Mouse (Mus musculus): ENCODE data around the gene Svop. TPM values are rescaled to one million over a fixed set of nuclear protein-coding genes. Genes with fewer than 3 reads are reported as not detected.
A peak's percentile ranks its signal among the peaks of the same experiment; 100 is the strongest.

Svop gene
- total RNA-seq (2021): 100 to 1,000 TPM; 151 to 157 TPM

GRCm38 (mm10) chr5:114091057-114091807, at the start of gene Svop:
Gene Svop (minus strand): TSS chr5:114091570.
- intact Hi-C loops (cut with DNase I): no loop called here
- peak; percentile 63 to 89 for DNase-seq (ENCODE audit: extremely low spot score in 1 of 2, low spot score in 2 of 2)

GRCm38 (mm10) chr5:114139175-114139574, 47.8 kb upstream of the Svop start:
- intact Hi-C loops (cut with DNase I): no loop called here
- peak; percentile 89 to 94 for DNase-seq (ENCODE audit: extremely low spot score in 1 of 2, low spot score in 2 of 2)

DNA sequence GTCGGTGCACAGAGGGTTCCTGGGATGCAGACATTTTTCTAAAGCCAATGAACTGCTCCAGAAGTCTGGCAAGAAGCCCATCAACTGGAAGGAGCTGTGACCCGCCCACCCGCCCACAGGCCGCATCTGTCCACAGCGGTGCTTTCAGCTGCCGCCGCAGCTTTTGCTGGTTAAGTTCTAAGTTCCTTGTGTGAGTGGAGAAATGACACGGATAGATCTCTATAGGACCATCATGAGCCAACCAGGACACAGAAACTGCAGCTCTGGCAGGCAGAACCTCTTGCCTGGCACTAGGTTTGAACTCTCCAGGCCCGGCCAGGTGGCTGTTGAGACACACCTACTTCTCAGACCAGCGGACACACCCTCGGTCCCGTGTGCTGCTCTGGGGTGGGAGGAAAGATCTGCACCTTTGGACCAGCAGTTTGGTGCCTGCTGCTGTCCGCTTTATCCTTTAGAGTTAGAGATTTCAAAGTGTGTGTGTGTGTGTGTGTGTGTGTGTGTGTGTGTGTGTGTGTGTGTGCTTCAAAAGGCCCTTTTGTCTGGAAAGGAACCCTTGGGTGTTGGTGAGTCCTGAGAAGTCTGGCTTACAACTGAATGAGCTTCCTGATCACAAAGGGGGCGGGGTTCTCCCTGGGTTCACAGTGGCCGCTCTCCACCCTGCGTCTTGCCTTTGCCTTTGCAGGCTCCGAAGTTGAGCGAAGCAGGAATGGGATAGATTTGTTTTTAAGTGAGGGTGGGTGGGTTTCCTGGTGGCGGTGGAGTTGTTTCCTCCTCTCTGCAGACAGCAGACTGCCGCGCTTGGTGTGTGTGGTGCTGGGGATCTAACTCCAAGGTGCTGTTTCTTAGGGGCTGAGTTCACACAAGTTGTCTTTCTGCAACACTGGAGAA, 47.2 kb upstream of the Svop start:
- peak in 1 of 2 experiments; percentile 66 for DNase-seq (ENCODE audit: extremely low spot score in 1 of 2, low spot score in 2 of 2)
- intact Hi-C loops (cut with DNase I): no loop called here

- intact Hi-C loops (cut with DNase I): no loop called here
- peak in 1 of 2 experiments; percentile 40 for DNase-seq (ENCODE audit: extremely low spot score in 1 of 2, low spot score in 2 of 2)
These were observed 46.3 kb upstream of the Svop start for GRCm38 (mm10) chr5:114137481-114138276.

DNA sequence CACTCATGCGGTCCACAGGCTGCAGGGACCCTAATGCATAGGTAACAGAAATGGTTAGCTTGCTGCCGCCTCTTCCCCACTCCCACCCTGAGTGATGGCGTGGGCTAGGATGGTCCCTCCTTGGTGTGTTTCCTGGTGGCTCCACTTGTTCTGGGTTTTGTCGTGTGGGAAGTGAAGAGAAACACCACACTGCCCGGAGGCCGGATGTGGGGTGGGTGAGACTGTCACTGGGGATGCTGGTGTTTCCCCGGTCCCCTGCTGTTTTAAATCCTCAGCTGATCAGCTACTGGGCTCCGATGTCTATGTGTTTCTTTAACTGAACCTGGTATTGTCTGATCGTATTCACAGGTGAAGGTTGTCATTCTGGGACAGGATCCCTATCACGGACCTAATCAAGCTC, 44.1 kb upstream of the Svop start:
- no peak for DNase-seq (ENCODE audit: extremely low spot score in 1 of 2, low spot score in 2 of 2)
- intact Hi-C loops (cut with DNase I): no loop called here

GRCm38 (mm10) chr5:114134091-114134534, 42.7 kb upstream of the Svop start:
- DNase-seq (ENCODE audit: extremely low spot score in 1 of 2, low spot score in 2 of 2): peak in 1 of 2 experiments; percentile 75
- intact Hi-C loops (cut with DNase I): no loop called here

GRCm38 (mm10) chr5:114132841-114133240, 41.5 kb upstream of the Svop start:
- no peak for DNase-seq (ENCODE audit: extremely low spot score in 1 of 2, low spot score in 2 of 2)

GRCm38 (mm10) chr5:114131521-114131840, 40.1 kb upstream of the Svop start:
- intact Hi-C loops (cut with DNase I): no loop called here
- DNase-seq (ENCODE audit: extremely low spot score in 1 of 2, low spot score in 2 of 2): peak; percentile 21 to 64

More at GRCm38 (mm10) chr5:114132841-114133240, 41.5 kb upstream of the Svop start:
- intact Hi-C loops (cut with DNase I): no loop called here

DNA sequence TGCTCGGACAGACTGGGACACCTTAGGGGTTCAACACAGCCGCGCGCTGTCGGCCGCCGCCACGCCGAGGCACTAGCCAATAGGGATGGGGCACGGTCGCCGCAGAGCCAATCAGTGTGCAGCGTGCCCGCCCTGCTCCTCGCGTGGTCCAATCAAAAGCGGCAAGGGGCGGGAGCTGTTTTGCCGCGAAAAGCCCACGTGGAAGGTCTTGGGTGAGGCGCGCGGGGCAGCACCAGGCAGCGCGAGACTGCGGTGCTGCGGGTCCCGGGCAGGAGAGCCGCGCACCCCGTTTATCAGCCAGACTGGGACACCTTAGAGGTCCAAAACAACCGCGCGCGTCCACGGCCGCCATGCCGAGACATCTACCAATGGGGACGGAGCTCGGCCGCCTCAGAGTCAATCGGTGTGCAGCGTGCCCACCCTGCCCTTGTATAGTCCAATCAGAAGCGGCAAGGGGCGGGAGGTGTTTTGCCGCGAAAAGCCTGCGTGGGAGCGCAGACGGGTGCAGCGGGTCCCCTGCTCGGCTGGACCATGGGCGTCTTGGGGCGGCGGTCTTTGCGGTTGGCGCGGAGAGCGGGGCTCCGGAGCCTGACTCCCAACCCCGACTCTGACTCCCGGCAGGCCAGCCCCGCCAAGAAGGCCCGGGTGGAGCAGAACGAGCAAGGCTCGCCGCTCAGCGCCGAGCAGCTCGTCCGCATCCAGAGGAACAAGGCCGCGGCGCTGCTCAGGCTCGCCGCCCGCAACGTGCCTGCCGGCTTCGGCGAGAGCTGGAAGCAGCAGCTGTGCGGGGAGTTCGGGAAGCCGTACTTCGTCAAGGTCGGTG, 39.5 kb upstream of the Svop start:
- intact Hi-C loops (cut with DNase I): no loop called here
- DNase-seq (ENCODE audit: extremely low spot score in 1 of 2, low spot score in 2 of 2): peak; percentile 91 to 95

DNA sequence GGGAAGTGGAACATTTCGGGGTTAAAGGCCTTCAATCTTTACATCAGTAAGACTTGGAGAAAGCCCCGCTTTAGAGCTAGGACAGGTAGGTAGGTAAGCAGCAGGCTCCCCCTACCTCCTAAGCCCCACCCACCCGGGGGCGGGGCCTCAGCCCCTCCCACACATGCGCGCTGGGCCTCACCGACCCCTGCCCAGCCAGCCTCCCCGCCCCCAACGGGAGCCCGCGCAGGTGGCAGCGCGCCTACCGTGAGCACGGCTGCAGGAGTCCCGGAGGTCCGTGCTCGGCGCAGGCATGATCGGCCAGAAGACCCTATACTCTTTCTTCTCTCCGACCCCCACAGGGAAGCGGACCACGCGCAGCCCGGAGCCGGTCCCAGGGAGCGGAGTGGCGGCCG, 38.8 kb upstream of the Svop start, which contains the start of gene Ung:
Gene Ung, plus strand, starts transcription at position 176 of the 395 bp plus-strand sequence.
- DNase-seq (ENCODE audit: extremely low spot score in 1 of 2, low spot score in 2 of 2): peak in 1 of 2 experiments; percentile 70
- intact Hi-C loops (cut with DNase I): no loop called here

GRCm38 (mm10) chr5:114129550-114130210, 38.3 kb upstream of the Svop start:
- intact Hi-C loops (cut with DNase I): loop anchor here (5.0 kb wide), 1 partner anchor 72 kb away; no protein-coding TSS in a partner anchor

DNA sequence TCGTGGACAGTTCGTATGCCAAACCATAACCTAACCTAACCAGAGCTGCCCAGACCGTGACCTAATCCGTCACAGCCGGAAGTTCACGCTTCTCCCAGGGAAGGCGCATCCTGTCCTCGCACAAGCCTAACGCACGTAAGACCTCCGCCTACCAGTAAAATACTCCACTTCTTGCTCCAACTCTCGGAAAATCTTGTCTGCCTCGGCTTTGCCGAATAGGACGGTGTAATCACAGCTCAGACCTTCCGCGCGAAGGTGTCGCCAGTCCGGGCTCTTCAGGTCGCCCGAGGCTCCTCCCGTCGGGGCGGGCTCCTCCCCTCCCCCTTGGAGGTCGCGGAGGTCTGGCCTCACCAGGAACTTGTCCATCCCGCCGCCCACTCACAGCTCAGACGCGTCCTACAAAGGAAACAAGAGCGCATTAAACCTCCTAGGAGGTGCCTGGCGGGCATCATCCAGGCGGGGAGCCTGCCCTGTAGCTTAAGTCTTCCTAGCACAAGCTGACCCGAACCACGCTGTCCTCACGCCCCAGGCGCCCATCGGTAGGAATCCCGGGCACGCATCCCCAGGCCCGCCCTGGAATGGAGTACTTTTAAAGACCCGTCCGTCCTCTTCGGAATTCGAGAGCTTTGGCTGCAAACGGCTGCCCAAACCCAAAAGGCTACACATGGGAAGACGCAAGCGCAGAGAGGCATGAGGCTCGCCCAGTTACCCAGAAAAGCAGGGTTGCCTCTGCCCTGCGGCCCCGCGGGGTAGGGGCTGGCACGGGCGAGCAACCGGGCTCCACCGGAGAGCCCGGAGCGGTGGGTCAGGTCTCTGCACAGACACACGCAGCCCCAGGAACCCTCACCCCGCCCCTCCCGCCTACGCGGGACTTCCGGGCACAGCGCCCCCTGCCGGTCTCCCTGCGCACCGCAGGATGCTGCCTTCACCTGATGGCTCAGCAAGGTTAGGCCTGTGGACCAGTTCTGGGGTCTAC, 36.3 kb upstream of the Svop start, which contains the start of gene Alkbh2:
Gene Alkbh2, minus strand, starts transcription at position 845 of the 976 bp plus-strand sequence.
- peak; percentile 44 to 86 for DNase-seq (ENCODE audit: extremely low spot score in 1 of 2, low spot score in 2 of 2)
- intact Hi-C loops (cut with DNase I): loop anchor here (5.0 kb wide), 1 partner anchor 70 kb away; no protein-coding TSS in a partner anchor

More at GRCm38 (mm10) chr5:114129550-114130210, 38.3 kb upstream of the Svop start:
- DNase-seq (ENCODE audit: extremely low spot score in 1 of 2, low spot score in 2 of 2): no peak

DNA sequence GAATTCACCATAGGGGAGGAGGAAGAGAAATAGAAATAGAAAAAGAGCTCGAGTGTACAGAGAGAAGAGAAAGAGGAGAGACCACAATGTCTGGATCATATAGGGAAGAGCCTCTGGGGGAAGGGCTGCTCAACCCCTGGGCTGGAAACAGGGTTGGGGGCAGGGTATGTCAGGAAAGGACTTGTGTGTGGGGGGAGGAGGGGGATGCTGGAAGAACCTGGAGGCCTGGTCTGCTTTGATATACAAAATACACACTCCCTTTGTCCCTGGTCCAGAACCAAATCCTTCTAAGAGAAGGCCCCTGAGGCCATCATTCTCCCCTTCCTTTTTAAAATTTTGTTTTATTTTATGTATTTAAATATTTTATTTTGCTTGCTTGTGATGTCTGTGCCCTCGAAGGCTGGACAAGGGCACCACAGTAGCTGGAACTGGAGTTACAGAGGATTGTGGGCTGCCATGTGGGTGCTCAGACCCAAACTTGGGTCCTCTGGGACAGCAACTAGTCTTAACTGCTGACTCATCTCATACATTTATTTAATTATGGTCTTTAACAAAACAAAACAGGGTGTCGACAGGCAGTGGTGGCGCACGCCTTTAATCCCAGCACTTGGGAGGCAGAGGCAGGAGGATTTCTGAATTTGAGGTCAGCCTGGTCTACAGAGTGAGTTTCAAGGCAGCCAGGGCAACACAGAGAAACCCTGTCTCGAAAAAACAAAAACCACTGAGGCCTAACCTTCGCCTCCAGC, 35.3 kb upstream of the Svop start:
- intact Hi-C loops (cut with DNase I): loop anchor here (5.0 kb wide), 1 partner anchor 69 kb away; no protein-coding TSS in a partner anchor
- no peak for DNase-seq (ENCODE audit: extremely low spot score in 1 of 2, low spot score in 2 of 2)

- no peak for DNase-seq (ENCODE audit: extremely low spot score in 1 of 2, low spot score in 2 of 2)
- intact Hi-C loops (cut with DNase I): loop anchor here (5.0 kb wide), 1 partner anchor 69 kb away; no protein-coding TSS in a partner anchor
These were observed 34.6 kb upstream of the Svop start for GRCm38 (mm10) chr5:114126008-114126407.

DNA sequence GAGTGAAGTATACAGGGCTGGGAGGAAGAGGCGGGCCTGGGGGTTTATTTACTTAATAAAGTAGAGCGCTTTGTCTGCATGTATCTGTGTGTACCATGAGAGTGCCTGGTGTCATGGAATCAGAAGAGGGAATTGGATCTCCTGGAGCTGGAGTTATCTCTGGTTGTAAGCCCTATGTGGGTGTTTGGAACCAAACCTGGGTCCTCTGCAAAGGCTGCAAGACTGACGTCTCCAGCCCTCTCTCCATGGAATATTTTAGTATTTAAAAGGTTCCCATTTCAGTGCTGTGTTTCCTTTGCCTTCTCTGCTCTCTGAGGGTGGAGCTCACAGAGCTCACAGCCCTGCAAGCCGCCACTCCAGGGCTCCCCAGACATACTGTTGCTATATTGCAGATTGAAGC, 28.4 kb upstream of the Svop start:
- intact Hi-C loops (cut with DNase I): no loop called here
- DNase-seq (ENCODE audit: extremely low spot score in 1 of 2, low spot score in 2 of 2): no peak

GRCm38 (mm10) chr5:114116586-114116985, 25.2 kb upstream of the Svop start:
- no peak for DNase-seq (ENCODE audit: extremely low spot score in 1 of 2, low spot score in 2 of 2)
- intact Hi-C loops (cut with DNase I): no loop called here

Measured in left cerebral cortex, postnatal 10 days (tissue).